Mouse (Mus musculus): ENCODE measurements around the gene Adra1b.

- TF ChIP-seq MYOD1 (IDR thresholded peaks at IDR 0.05; ENCODE audit: control insufficient read depth, insufficient read length, low read depth): no peak
- no peak for TF ChIP-seq CTCF (IDR thresholded peaks at IDR 0.05; ENCODE audit: control insufficient read depth, insufficient read depth, insufficient read length)
These were observed 142.6 kb downstream of the Adra1b start for GRCm38 (mm10) chr11:43758436-43758835.
